Mouse (Mus musculus) liver, adult 2 months (tissue): ENCODE measurements around the gene Rtca. TPM values are rescaled to one million over a fixed set of nuclear protein-coding genes. Genes with fewer than 3 reads are reported as not detected.

ENCODE experiments used
- DNase-seq: peaks from one replicate; pipeline ENCODE4 v3.0.0-alpha.2; 2011; ENCODE audit warnings: low read depth, low spot score; ENCODE audit errors: extremely low read depth
- H3K27ac ChIP-seq: fragments of 200-500 bp; replicated peaks from 2 replicates; pipeline ENCODE4 v1.5.1; 2012; ENCODE audit warnings: low read depth, mild to moderate bottlenecking, control low read depth, inconsistent platforms, low read length; ENCODE audit not compliant: insufficient read depth
- H3K27me3 ChIP-seq: fragments of 200-500 bp; 2 replicates; pipeline ENCODE4 v1.6.1; 2012; ENCODE audit warnings: mild to moderate bottlenecking, moderate library complexity, low read length, inconsistent platforms; ENCODE audit not compliant: control insufficient read depth, insufficient read depth
- H3K36me3 ChIP-seq: fragments of 200-500 bp; 2 replicates; pipeline ENCODE4 v1.6.1; 2012; ENCODE audit warnings: low read length, inconsistent platforms; ENCODE audit not compliant: control insufficient read depth, insufficient read depth
- H3K4me1 ChIP-seq: fragments of 200-500 bp; 2 replicates; pipeline ENCODE4 v1.6.1; 2011; ENCODE audit warnings: low read length; ENCODE audit not compliant: control insufficient read depth, insufficient read depth
- H3K4me3 ChIP-seq: fragments of 200-500 bp; 2 replicates; pipeline ENCODE4 v1.5.1; 2011; ENCODE audit warnings: low read depth, mild to moderate bottlenecking, control low read depth, low read length, moderate library complexity; ENCODE audit not compliant: insufficient read depth
- H3K79me2 ChIP-seq: fragments of 200-500 bp; 2 replicates; pipeline ENCODE4 v1.6.1; 2012; ENCODE audit warnings: inconsistent platforms, mild to moderate bottlenecking, low read length, moderate library complexity; ENCODE audit not compliant: control insufficient read depth, insufficient read depth
- H3K9ac ChIP-seq: fragments of 200-500 bp; 2 replicates; pipeline ENCODE4 v1.6.1; 2012; ENCODE audit warnings: low read depth, mild to moderate bottlenecking, control low read depth, inconsistent platforms, low read length
- CTCF ChIP-seq: fragments of 200-500 bp; IDR thresholded peaks from 2 replicates; pipeline ENCODE4 v1.5.1; 2011; ENCODE audit warnings: low read depth, low read length, control low read depth
- POLR2A ChIP-seq: fragments of 200-500 bp; IDR thresholded peaks from 2 replicates; pipeline ENCODE4 v1.6.1; 2011; ENCODE audit warnings: low read length, control low read depth; ENCODE audit not compliant: insufficient read depth; ENCODE audit errors: extremely low read depth
- WGBS: fragments of 180-500 bp; shearing (Covaris S2); methylation state at CpG from one replicate; pipeline ENCODE4 v1.1.7; 2018; 5-methylcytosine and 5-hydroxymethylcytosine counted together
- polyA plus RNA-seq: library from polyadenylated mRNA; depleted of rRNA; stranded (reverse); fragments of >200 nt; gene quantifications from 2 replicates; pipeline ENCODE4 v1.2.3, GENCODE M21; 2012
- total RNA-seq: library from RNA; depleted of rRNA; stranded (reverse); fragments of >200 nt; gene quantifications from 2 replicates; pipeline ENCODE4 v1.2.3, GENCODE M21; 2014

Rtca gene
- total and polyA plus RNA-seq, 2 experiments, result 9.7 to 10.8 TPM

DNA sequence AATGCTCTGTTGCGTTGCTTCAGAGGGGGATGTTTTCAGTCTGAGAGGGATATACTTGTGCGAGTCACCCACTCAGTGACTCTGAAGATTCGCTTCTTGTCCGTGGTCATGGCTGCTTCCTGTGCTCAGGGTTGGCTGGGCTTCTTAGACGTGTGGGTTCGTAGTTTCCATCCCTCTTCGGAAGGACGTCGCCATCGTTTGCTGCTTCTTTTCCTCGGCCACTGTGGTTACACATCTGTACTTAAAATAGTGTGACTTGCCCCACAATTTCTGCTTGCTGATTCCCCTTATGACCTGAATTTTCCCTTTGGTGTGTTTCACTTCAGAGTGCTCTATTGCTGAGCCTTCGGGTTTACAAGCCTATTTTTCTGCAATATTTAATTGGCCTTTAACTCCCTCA is 42.3 kb downstream of the Rtca start:
- H3K27ac ChIP-seq, result no peak overlapping the region
- H3K79me2 ChIP-seq, result no peaks in the 10 kb centered on the region
- no peak for TF ChIP-seq POLR2A
- TF ChIP-seq CTCF, result no peak
- H3K4me3 ChIP-seq, result no peak overlapping the region
- no peaks in the 10 kb centered on the region for H3K4me1 ChIP-seq
- DNase-seq, result no peak
- no peak overlapping the region for H3K9ac ChIP-seq
- 85% methylated on average over 12 of the region's 12 CpGs for WGBS
- no peaks in the 10 kb centered on the region for H3K36me3 ChIP-seq
- H3K27me3 ChIP-seq, result no peaks in the 10 kb centered on the region

DNA sequence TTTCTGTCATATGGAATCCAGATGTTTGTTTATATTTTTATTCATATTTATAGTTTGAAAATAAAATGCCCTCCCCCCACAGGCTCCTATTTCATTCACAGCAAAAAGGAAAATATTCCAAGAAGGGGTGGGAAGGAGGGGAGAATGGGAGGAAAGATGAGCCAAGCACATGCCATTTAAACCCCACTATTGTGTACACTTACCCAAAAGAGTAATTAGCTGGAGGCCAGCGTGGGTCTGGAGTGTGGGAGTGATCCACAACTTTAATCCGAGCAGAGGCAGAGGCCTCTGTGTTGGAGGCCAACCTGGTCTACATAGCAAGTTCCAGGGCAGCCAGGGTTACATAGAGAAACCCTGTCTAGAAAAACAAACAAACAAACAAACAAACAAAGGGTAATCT is 43.7 kb downstream of the Rtca start:
- Histone ChIP-seq H3K79me2 (no peaks in the 10 kb centered on the region), H3K4me1 (no peaks in the 10 kb centered on the region), H3K4me3 (no peak overlapping the region), H3K27ac (no peak overlapping the region), H3K9ac (no peak overlapping the region), H3K27me3 (no peaks in the 10 kb centered on the region), H3K36me3 (no peaks in the 10 kb centered on the region)
- no peak for DNase-seq
- TF ChIP-seq POLR2A (no peak), CTCF (no peak)
- WGBS, result 74% methylated on average over 2 of the region's 2 CpGs

DNA sequence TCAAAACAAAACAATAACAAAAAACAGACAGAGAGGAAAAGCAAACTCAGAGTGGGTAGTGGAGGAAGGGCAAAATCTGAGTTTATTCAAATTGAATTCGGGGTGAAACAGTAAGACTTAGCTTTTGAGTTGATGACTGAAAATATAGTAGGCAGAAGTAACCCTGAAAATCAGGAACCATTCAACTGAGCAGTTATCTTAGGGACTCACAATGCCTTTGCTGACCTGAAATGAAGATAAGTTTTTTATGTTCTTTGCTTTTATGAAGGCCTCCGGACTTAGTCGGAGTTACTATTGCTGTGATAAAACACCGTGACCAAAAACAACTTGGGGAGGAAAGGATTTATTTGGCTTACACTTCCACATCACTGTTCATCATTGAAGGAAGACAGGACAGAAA is 47.0 kb downstream of the Rtca start:
- 81% methylated on average over 4 of the region's 4 CpGs for WGBS
- DNase-seq, result no peak
- Histone ChIP-seq H3K4me1 (no peaks in the 10 kb centered on the region), H3K4me3 (no peak overlapping the region), H3K36me3 (no peaks in the 10 kb centered on the region), H3K27ac (no peak overlapping the region), H3K79me2 (no peaks in the 10 kb centered on the region), H3K9ac (no peak overlapping the region), H3K27me3 (no peaks in the 10 kb centered on the region)
- TF ChIP-seq POLR2A (no peak), CTCF (no peak)

- Histone ChIP-seq H3K9ac (no peak overlapping the region), H3K27me3 (no peaks in the 10 kb centered on the region), H3K36me3 (no peaks in the 10 kb centered on the region), H3K4me1 (no peaks in the 10 kb centered on the region), H3K4me3 (no peak overlapping the region), H3K27ac (no peak overlapping the region), H3K79me2 (no peaks in the 10 kb centered on the region)
- TF ChIP-seq POLR2A, result no peak
- TF ChIP-seq CTCF, result no peak
- no peak for DNase-seq
- 28% methylated on average over 1 of the region's 1 CpGs for WGBS
Observed at GRCm38 (mm10) chr3:116454529-116454928, 53.5 kb downstream of the Rtca start.

DNA sequence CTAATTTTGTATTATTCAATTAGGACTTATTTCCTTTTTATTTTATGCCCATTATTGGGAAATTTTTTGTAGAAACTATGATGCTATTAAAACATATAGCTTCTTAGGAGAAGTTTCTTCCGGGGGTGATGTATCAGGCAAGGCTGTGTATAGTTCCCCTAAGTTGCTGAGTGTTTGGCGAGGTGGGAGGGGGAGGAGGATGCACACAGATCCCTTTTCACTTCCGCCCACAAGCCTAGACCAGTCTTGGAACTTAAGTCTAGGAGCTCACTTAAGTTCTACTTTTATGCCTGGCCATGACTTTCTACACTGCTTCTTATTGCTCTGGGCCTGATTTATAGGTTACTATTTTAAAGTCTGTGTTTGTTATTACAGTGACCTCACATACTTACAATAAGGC is 57.3 kb downstream of the Rtca start:
- TF ChIP-seq POLR2A (no peak), CTCF (no peak)
- no peaks in the 10 kb centered on the region for H3K36me3 ChIP-seq
- WGBS, result 89% methylated on average over 3 of the region's 3 CpGs

GRCm38 (mm10) chr3:116444327-116444726 is 63.7 kb downstream of the Rtca start:
- DNase-seq, result no peak
- TF ChIP-seq POLR2A (no peak), CTCF (no peak)
- H3K36me3 ChIP-seq, result no peaks in the 10 kb centered on the region
- no peaks in the 10 kb centered on the region for H3K27me3 ChIP-seq
- H3K27ac ChIP-seq, result no peak overlapping the region
- H3K79me2 ChIP-seq, result no peaks in the 10 kb centered on the region
- no peaks in the 10 kb centered on the region for H3K4me1 ChIP-seq
- WGBS, result 87% methylated on average over 9 of the region's 9 CpGs
- no peak overlapping the region for H3K9ac ChIP-seq
- H3K4me3 ChIP-seq, result no peak overlapping the region

More for the DNA sequence above, 57.3 kb downstream of the Rtca start:
- H3K27me3 ChIP-seq, result no peaks in the 10 kb centered on the region
- H3K9ac ChIP-seq, result no peak overlapping the region
- no peak overlapping the region for H3K4me3 ChIP-seq
- no peaks in the 10 kb centered on the region for H3K79me2 ChIP-seq
- H3K4me1 ChIP-seq, result no peaks in the 10 kb centered on the region
- peak; percentile 19 for DNase-seq
- no peak overlapping the region for H3K27ac ChIP-seq
